Mouse (Mus musculus): ENCODE measurements around the gene Tmem26. TPM values are rescaled to one million over a fixed set of nuclear protein-coding genes. Genes with fewer than 3 reads are reported as not detected.
"Not testable (repeated sequence)": the region's sequence is repeated elsewhere in the genome, so short reads cannot be mapped to it uniquely, and the experiment has no call there.

Gene Tmem26
- polyA plus RNA-seq, 1 experiment from 2014 or later: 5.9 TPM

GRCm38 (mm10) chr10:68715396-68715795 lies 8.1 kb upstream of the Tmem26 start:
- Histone ChIP-seq H3K9ac (no peak overlapping the region), H3K36me3 (no peaks in the 10 kb centered on the region), H3K4me3 (no peak overlapping the region), H3K27ac (no peak overlapping the region), H3K4me2 (replicated peaks) (no peak overlapping the region), H3K27me3 (replicated peaks) (no peaks in the 10 kb centered on the region), H3K9me3 (no peaks in the 10 kb centered on the region), H3K4me1 (no peaks in the 10 kb centered on the region)
- WGBS: 91% methylated on average over 3 of the region's 3 CpGs
- no peak for ATAC-seq (ENCODE audit: low FRiP score, low read depth)

DNA sequence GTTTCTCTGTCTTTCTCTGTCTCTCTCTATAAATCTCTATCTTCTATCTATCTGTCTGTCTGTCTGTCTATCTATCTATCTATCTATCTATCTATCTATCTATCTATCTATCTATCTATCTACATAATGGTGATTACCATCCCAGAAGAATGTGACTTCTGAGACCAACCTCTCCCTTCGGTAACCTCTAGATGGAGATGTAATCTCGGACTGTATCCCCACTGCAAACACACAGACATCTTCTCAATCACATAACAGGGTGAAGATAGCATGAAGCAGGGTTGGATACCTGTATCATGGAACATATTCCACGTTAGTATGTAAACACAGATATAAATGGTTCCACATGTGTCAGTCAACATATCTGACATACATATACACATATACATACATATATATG lies 5.1 kb upstream of the Tmem26 start:
- ATAC-seq (ENCODE audit: low FRiP score, low read depth): no peak
- Histone ChIP-seq H3K9me3 (no peaks in the 10 kb centered on the region), H3K4me2 (replicated peaks) (no peak overlapping the region), H3K4me1 (peaks cover 3% of the 10 kb centered on the region), H3K4me3 (no peak overlapping the region), H3K27me3 (replicated peaks) (no peaks in the 10 kb centered on the region; the same call in 1 of the 2 replicates), H3K27ac (no peak overlapping the region), H3K36me3 (no peaks in the 10 kb centered on the region), H3K9ac (no peak overlapping the region)
- WGBS: 87% methylated on average over 3 of the region's 3 CpGs

GRCm38 (mm10) chr10:68720887-68721400 lies 2.5 kb upstream of the Tmem26 start:
- ATAC-seq (ENCODE audit: low FRiP score, low read depth): no peak
- 72% methylated on average over 5 of the region's 5 CpGs for WGBS

GRCm38 (mm10) chr10:68723015-68723414 lies 431 bp upstream of the Tmem26 start:
- Histone ChIP-seq H3K36me3 (no peaks in the 10 kb centered on the region), H3K9me3 (no peaks in the 10 kb centered on the region), H3K9ac (no peak overlapping the region), H3K27me3 (replicated peaks) (no peaks in the 10 kb centered on the region; the same call in 1 of the 2 replicates), H3K4me1 (peaks cover 12% of the 10 kb centered on the region), H3K27ac (no peak overlapping the region), H3K4me2 (replicated peaks) (0 out of 2 replicates have a peak overlapping the region, but pooled peaks have one; percentile 88), H3K4me3 (no peak overlapping the region)
- no peak for ATAC-seq (ENCODE audit: low FRiP score, low read depth)
- WGBS: 40% methylated on average over 7 of the region's 7 CpGs

More at GRCm38 (mm10) chr10:68720887-68721400, 2.5 kb upstream of the Tmem26 start:
- no peak overlapping the region for H3K4me2 ChIP-seq (replicated peaks)
- H3K9ac ChIP-seq: no peak overlapping the region
- H3K36me3 ChIP-seq: no peaks in the 10 kb centered on the region
- H3K9me3 ChIP-seq: no peaks in the 10 kb centered on the region
- no peak overlapping the region for H3K4me3 ChIP-seq
- peaks cover 12% of the 10 kb centered on the region for H3K4me1 ChIP-seq
- no peaks in the 10 kb centered on the region; the same call in 1 of the 2 replicates for H3K27me3 ChIP-seq (replicated peaks)
- no peak overlapping the region for H3K27ac ChIP-seq

DNA sequence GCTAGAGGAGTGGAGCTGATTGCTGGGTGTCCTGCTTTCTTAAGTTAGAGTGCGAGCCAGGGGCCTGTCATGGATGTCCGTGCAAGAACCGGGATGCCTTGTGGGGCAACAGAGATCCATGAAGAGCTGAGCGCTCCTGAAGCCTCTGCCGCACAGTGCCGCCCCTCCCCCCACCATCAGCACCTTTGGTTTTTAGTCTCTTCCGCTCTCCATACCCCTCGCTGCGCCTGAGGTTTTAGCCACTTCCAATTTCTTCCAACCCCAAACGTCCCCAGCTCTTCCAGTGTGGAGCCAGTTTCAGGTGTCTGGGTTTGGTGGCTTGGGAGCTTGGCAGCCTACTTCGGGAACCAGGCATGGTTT lies 895 bp downstream of the Tmem26 start:
- peaks cover 12% of the 10 kb centered on the region for H3K4me1 ChIP-seq
- peak overlapping the region; percentile 88 for H3K4me2 ChIP-seq (replicated peaks)
- no peaks in the 10 kb centered on the region; the same call in 1 of the 2 replicates for H3K27me3 ChIP-seq (replicated peaks)
- WGBS: 5% methylated on average over 11 of the region's 11 CpGs
- peak; percentile 74; the same call in 1 of the 2 replicates for ATAC-seq (ENCODE audit: low FRiP score, low read depth)
- H3K9ac ChIP-seq: peak overlapping the region; percentile 13
- H3K36me3 ChIP-seq: no peaks in the 10 kb centered on the region
- H3K4me3 ChIP-seq: peak overlapping the region; percentile 43
- H3K9me3 ChIP-seq: no peaks in the 10 kb centered on the region
- H3K27ac ChIP-seq: no peak overlapping the region

GRCm38 (mm10) chr10:68727464-68727863 lies 4.0 kb downstream of the Tmem26 start:
- Histone ChIP-seq H3K27ac (no peak overlapping the region), H3K9me3 (no peaks in the 10 kb centered on the region), H3K27me3 (replicated peaks) (no peaks in the 10 kb centered on the region; the same call in 1 of the 2 replicates), H3K9ac (no peak overlapping the region), H3K4me1 (peaks cover 12% of the 10 kb centered on the region), H3K36me3 (no peaks in the 10 kb centered on the region), H3K4me3 (no peak overlapping the region), H3K4me2 (replicated peaks) (no peak overlapping the region)
- ATAC-seq (ENCODE audit: low FRiP score, low read depth): no peak
- 84% methylated on average over 5 of the region's 5 CpGs for WGBS

GRCm38 (mm10) chr10:68735621-68736020 lies 12.2 kb downstream of the Tmem26 start:
- no peak for ATAC-seq (ENCODE audit: low FRiP score, low read depth)
- no peak overlapping the region for H3K27ac ChIP-seq
- 86% methylated on average over 3 of the region's 3 CpGs for WGBS
- H3K27me3 ChIP-seq (replicated peaks): no peaks in the 10 kb centered on the region
- H3K9me3 ChIP-seq: no peaks in the 10 kb centered on the region
- H3K9ac ChIP-seq: no peak overlapping the region
- no peak overlapping the region for H3K4me3 ChIP-seq
- H3K4me1 ChIP-seq: no peaks in the 10 kb centered on the region
- no peak overlapping the region for H3K4me2 ChIP-seq (replicated peaks)
- no peaks in the 10 kb centered on the region for H3K36me3 ChIP-seq

- Histone ChIP-seq H3K9me3 (no peaks in the 10 kb centered on the region), H3K4me1 (no peaks in the 10 kb centered on the region), H3K36me3 (no peaks in the 10 kb centered on the region), H3K27me3 (replicated peaks) (no peaks in the 10 kb centered on the region), H3K4me2 (replicated peaks) (no peak overlapping the region), H3K4me3 (no peak overlapping the region), H3K9ac (no peak overlapping the region), H3K27ac (no peak overlapping the region)
- no peak for ATAC-seq (ENCODE audit: low FRiP score, low read depth)
- WGBS: 85% methylated on average over 7 of the region's 7 CpGs
Measured at GRCm38 (mm10) chr10:68737391-68737790, 13.9 kb downstream of the Tmem26 start.

DNA sequence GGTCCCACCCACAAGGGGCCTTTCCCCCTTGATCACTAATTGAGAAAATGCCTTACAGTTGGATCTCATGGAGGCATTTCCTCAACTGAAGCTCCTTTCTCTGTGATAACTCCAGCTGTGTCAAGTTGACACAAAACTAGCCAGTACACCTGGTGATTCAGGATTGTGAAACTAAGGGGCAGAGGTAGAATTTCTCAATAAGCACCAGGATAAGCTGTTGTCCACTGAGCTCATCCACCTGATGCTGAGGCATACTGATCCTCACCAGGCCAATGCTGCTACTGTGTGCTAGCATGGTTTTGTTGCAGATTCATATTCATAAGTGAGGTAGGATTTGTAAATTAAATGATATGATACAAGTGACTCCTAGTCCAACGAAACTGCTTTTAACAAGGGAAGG lies 15.5 kb downstream of the Tmem26 start:
- H3K27ac ChIP-seq; H3K36me3 ChIP-seq; H3K9ac ChIP-seq; H3K4me2 ChIP-seq (replicated peaks); H3K4me3 ChIP-seq; H3K9me3 ChIP-seq; H3K4me1 ChIP-seq; H3K27me3 ChIP-seq (replicated peaks); ATAC-seq (ENCODE audit: low FRiP score, low read depth): not testable (repeated sequence)
- WGBS: 86% methylated on average over 1 of the region's 1 CpGs

DNA sequence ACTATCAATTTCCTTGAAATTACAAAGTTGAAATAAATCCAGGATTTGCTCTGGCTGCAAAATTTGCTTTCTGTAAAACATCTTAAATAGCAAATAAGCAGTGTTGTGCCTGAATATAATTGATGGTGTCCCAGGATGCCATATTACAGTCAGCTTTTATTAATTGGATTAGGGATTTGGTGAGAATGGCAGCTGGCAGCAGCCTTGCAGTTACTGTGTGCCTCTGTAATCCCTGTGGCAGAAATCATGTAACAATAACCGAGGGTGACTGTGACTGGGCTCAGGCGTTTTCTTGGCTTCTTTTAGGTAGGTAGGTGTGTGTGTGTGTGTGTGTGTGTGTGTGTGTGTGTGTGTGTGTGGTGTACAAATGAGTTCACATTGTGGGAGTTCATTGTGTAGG lies 16.8 kb downstream of the Tmem26 start:
- no peak overlapping the region for H3K9ac ChIP-seq
- no peak overlapping the region for H3K4me2 ChIP-seq (replicated peaks)
- 82% methylated on average over 2 of the region's 2 CpGs for WGBS
- no peaks in the 10 kb centered on the region for H3K4me1 ChIP-seq
- H3K27me3 ChIP-seq (replicated peaks): no peaks in the 10 kb centered on the region
- no peak overlapping the region for H3K4me3 ChIP-seq
- H3K36me3 ChIP-seq: no peaks in the 10 kb centered on the region
- no peak for ATAC-seq (ENCODE audit: low FRiP score, low read depth)
- no peaks in the 10 kb centered on the region for H3K9me3 ChIP-seq
- no peak overlapping the region for H3K27ac ChIP-seq

DNA sequence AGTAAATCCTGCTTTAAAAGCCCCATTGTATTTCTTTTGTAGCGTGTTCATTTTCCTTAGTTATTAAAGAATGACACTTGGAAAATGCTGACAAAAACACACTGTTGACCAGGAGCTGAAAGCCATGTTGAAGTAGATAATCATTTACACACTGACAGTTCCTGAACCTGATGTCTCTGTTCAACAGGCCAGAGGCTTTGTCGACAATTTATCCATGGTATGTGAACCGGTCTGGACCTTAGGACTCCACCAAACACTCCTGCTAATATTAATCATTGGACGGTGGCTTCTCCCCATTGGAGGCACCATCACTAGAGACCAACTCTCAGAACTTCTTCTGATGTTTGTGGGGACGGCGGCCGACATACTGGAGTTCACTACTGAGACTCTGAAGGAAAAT lies 27.5 kb downstream of the Tmem26 start:
- Histone ChIP-seq H3K4me2 (replicated peaks) (no peak overlapping the region), H3K9me3 (no peaks in the 10 kb centered on the region), H3K4me3 (no peak overlapping the region), H3K27me3 (replicated peaks) (no peaks in the 10 kb centered on the region), H3K4me1 (no peaks in the 10 kb centered on the region), H3K9ac (no peak overlapping the region), H3K36me3 (no peaks in the 10 kb centered on the region), H3K27ac (no peak overlapping the region)
- 89% methylated on average over 7 of the region's 7 CpGs for WGBS
- ATAC-seq (ENCODE audit: low FRiP score, low read depth): no peak

DNA sequence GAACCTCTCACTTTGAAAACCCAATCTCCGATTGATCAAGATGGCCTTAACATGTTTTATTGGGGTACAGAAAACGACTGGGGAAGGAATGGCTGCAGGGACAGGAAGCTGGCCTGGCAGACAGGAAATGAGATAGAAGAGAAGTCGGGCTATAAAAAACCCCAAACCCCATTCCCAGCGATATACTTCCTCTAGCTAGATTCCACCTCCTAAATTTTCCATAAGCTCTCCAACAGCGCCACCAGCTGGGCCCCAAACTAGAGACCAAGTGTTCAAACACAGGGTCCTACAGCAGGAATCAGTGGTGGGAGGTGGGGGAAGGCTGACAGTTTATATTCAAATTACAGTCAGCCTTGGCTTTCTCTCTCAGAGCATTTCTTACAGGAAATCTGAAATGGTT lies 35.8 kb downstream of the Tmem26 start:
- Histone ChIP-seq H3K4me3 (no peak overlapping the region), H3K9me3 (no peaks in the 10 kb centered on the region), H3K4me1 (no peaks in the 10 kb centered on the region), H3K27me3 (replicated peaks) (no peaks in the 10 kb centered on the region), H3K36me3 (no peaks in the 10 kb centered on the region), H3K9ac (no peak overlapping the region), H3K27ac (no peak overlapping the region), H3K4me2 (replicated peaks) (no peak overlapping the region)
- WGBS: 60% methylated on average over 5 of the region's 5 CpGs
- no peak for ATAC-seq (ENCODE audit: low FRiP score, low read depth)

DNA sequence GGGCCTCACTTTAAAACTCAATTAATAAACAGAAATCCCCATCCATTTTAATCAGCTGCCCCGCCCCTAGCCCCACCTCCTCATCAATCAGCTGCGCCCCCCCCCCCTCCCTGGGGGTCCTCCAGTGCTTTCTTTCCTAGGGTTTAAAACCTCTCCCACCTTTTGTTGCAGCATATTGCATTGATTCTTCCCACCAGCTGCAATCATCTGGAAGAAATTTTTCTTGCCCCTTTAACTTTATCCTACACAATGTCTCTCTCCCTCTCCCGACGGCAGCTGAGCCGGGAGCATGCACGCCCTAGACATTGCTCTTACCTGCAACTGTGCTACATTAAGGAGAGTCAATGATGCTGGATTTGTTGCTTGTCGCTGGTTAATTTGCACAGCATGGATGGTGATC lies 36.3 kb downstream of the Tmem26 start:
- H3K9me3 ChIP-seq: no peaks in the 10 kb centered on the region
- no peaks in the 10 kb centered on the region for H3K27me3 ChIP-seq (replicated peaks)
- no peak overlapping the region for H3K27ac ChIP-seq
- H3K4me3 ChIP-seq: no peak overlapping the region
- no peaks in the 10 kb centered on the region for H3K4me1 ChIP-seq
- ATAC-seq (ENCODE audit: low FRiP score, low read depth): no peak
- 54% methylated on average over 7 of the region's 7 CpGs for WGBS
- H3K9ac ChIP-seq: no peak overlapping the region
- H3K36me3 ChIP-seq: no peaks in the 10 kb centered on the region
- H3K4me2 ChIP-seq (replicated peaks): no peak overlapping the region

Data from neural tube, embryonic 12.5 days (tissue).